Mouse (Mus musculus): ENCODE measurements around the gene Arid5b. TPM values are rescaled to one million over a fixed set of nuclear protein-coding genes. Genes with fewer than 3 reads are reported as not detected.

Arid5b gene
- polyA plus RNA-seq, 1 experiment from 2014 or later: 12.6 TPM

DNA sequence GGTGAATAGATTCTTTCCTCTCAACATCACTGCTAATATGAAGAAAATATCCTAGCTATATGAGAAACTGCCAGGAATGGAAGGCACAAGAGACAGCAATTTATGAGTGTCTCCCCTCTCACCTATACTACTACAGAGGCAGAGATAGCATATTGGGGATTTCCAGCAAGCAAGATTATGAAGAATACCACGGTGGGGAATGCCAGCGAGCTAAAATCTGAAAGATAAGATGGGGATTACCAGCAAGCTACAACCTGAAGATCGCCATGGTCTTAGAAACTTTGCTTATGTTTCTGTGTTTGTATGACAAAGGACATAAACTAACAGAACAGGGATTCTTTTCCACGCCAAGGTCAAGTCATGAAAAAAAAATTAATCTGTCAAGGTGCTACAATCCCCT is 155.1 kb downstream of the Arid5b start:
- Histone ChIP-seq H3K27me3 (no peaks in the 10 kb centered on the region), H3K4me2 (no peak overlapping the region), H3K36me3 (ENCODE audit: poor library complexity, severe bottlenecking) (no peaks in the 10 kb centered on the region), H3K27ac (no peak overlapping the region), H3K9me3 (replicated peaks) (no peaks in the 10 kb centered on the region), H3K4me1 (0 out of 2 replicates have a peak, but pooled peaks cover 9% of the 10 kb centered on the region), H3K4me3 (no peak overlapping the region), H3K9ac (no peak overlapping the region)
- no peak for ATAC-seq
- WGBS: 94% methylated on average over 4 of the region's 4 CpGs

- 0 out of 2 replicates have a peak, but pooled peaks cover 6% of the 10 kb centered on the region for H3K4me1 ChIP-seq
- no peak for ATAC-seq
- H3K36me3 ChIP-seq (ENCODE audit: poor library complexity, severe bottlenecking): 0 out of 2 replicates have a peak, but pooled peaks cover 3% of the 10 kb centered on the region
- no peaks in the 10 kb centered on the region for H3K9me3 ChIP-seq (replicated peaks)
- WGBS: 91% methylated on average over 4 of the region's 4 CpGs
- H3K27me3 ChIP-seq: no peaks in the 10 kb centered on the region
- no peak overlapping the region for H3K4me2 ChIP-seq
- no peak overlapping the region for H3K4me3 ChIP-seq
- H3K27ac ChIP-seq: no peak overlapping the region
- no peak overlapping the region for H3K9ac ChIP-seq
Observed at GRCm38 (mm10) chr10:68121960-68122359, 156.6 kb downstream of the Arid5b start.

DNA sequence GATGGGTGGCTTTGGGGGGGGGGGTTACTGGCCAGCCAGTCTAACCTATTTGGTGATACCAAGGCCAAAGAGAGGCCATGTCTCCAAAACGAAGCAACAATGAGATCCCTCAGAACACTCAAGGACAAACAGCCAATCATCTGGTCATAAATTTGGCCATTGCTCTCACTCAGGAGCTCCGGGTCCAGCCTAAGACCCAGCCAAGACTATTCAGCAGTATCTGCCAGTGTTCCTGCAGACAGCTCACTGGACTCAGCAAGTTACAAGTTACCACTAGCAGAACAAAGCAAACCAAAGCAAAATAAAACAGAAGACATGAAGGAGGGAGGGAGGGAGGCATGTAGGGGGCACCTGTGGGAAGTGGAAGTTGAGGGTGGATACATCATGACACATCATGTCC is 157.3 kb downstream of the Arid5b start:
- 0 out of 2 replicates have a peak, but pooled peaks cover 3% of the 10 kb centered on the region for H3K36me3 ChIP-seq (ENCODE audit: poor library complexity, severe bottlenecking)
- WGBS: 91% methylated on average over 2 of the region's 2 CpGs
- H3K27ac ChIP-seq: no peak overlapping the region

GRCm38 (mm10) chr10:68120011-68120410 is 158.5 kb downstream of the Arid5b start:
- Histone ChIP-seq H3K27me3 (no peaks in the 10 kb centered on the region), H3K9me3 (replicated peaks) (no peaks in the 10 kb centered on the region), H3K36me3 (ENCODE audit: poor library complexity, severe bottlenecking) (0 out of 2 replicates have a peak, but pooled peaks cover 3% of the 10 kb centered on the region), H3K4me2 (no peak overlapping the region), H3K9ac (no peak overlapping the region), H3K4me1 (no peaks in the 10 kb centered on the region), H3K27ac (no peak overlapping the region), H3K4me3 (no peak overlapping the region)
- 93% methylated on average over 4 of the region's 4 CpGs for WGBS
- ATAC-seq: no peak

More for the DNA sequence above, 157.3 kb downstream of the Arid5b start:
- no peak for ATAC-seq
- no peak overlapping the region for H3K4me3 ChIP-seq
- no peaks in the 10 kb centered on the region for H3K27me3 ChIP-seq
- no peak overlapping the region for H3K4me2 ChIP-seq
- H3K4me1 ChIP-seq: 0 out of 2 replicates have a peak, but pooled peaks cover 5% of the 10 kb centered on the region
- no peaks in the 10 kb centered on the region for H3K9me3 ChIP-seq (replicated peaks)
- H3K9ac ChIP-seq: no peak overlapping the region

GRCm38 (mm10) chr10:68119285-68119684 is 159.3 kb downstream of the Arid5b start:
- no peak for ATAC-seq
- Histone ChIP-seq H3K9ac (no peak overlapping the region), H3K4me2 (no peak overlapping the region), H3K36me3 (ENCODE audit: poor library complexity, severe bottlenecking) (0 out of 2 replicates have a peak, but pooled peaks cover 3% of the 10 kb centered on the region), H3K9me3 (replicated peaks) (no peaks in the 10 kb centered on the region), H3K27me3 (no peaks in the 10 kb centered on the region), H3K4me3 (no peak overlapping the region), H3K4me1 (no peaks in the 10 kb centered on the region), H3K27ac (no peak overlapping the region)
- 78% methylated on average over 6 of the region's 6 CpGs for WGBS

DNA sequence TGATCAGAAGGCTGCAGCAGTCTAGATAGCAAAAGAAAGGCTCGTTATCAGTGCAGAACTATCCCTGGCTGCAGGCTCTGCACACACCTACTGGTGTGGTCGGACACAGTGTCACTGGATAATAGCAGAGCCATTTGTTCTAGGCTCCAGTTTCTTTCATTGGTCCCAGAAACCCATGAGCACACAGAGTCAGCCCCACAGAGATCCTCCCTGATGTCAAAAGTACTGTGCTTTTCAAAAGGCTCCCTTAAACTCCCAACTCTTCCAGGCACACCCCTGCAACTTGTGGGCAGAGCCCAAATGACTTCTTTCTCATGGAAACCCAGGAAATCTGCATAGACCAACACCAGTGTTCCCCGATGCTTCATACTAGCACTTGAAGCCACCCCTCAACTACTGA is 163.6 kb downstream of the Arid5b start:
- Histone ChIP-seq H3K36me3 (ENCODE audit: poor library complexity, severe bottlenecking) (0 out of 2 replicates have a peak, but pooled peaks cover 3% of the 10 kb centered on the region), H3K4me3 (no peak overlapping the region), H3K9me3 (replicated peaks) (no peaks in the 10 kb centered on the region), H3K27ac (no peak overlapping the region), H3K4me1 (peaks cover 18% of the 10 kb centered on the region), H3K4me2 (no peak overlapping the region), H3K27me3 (no peaks in the 10 kb centered on the region), H3K9ac (no peak overlapping the region)
- 86% methylated on average over 3 of the region's 3 CpGs for WGBS
- no peak for ATAC-seq

- ATAC-seq: 0 out of 2 replicates have a peak, but pooled peaks have one; percentile 3
- 79% methylated on average over 5 of the region's 5 CpGs for WGBS
- Histone ChIP-seq H3K9me3 (replicated peaks) (no peaks in the 10 kb centered on the region), H3K4me1 (peaks cover 22% of the 10 kb centered on the region), H3K9ac (no peak overlapping the region), H3K27ac (no peak overlapping the region), H3K27me3 (no peaks in the 10 kb centered on the region), H3K36me3 (ENCODE audit: poor library complexity, severe bottlenecking) (0 out of 2 replicates have a peak, but pooled peaks cover 3% of the 10 kb centered on the region), H3K4me3 (no peak overlapping the region), H3K4me2 (no peak overlapping the region)
Observed at GRCm38 (mm10) chr10:68113645-68114044, 164.9 kb downstream of the Arid5b start.

DNA sequence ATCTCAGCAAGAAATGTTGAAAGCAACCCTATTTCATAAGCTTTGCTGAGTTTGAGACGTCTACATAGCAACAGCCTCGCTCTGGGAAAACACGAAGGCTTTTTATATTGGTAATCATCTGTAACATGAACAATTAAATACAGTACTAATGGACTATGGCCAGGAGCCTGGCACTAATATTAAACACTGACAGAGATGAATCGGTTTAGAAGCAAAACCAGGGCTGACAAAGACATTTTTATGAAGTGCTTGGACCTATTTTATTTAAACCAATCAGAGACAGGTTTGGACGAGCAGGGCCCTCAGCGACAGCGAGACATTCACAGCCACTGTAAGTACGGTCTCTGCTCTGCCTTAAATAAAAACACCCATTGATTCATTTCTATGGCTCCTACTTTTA is 165.6 kb downstream of the Arid5b start:
- Histone ChIP-seq H3K27me3 (no peaks in the 10 kb centered on the region), H3K4me2 (no peak overlapping the region), H3K4me1 (peaks cover 22% of the 10 kb centered on the region), H3K4me3 (no peak overlapping the region), H3K9ac (no peak overlapping the region), H3K27ac (no peak overlapping the region), H3K36me3 (ENCODE audit: poor library complexity, severe bottlenecking) (0 out of 2 replicates have a peak, but pooled peaks cover 3% of the 10 kb centered on the region), H3K9me3 (replicated peaks) (no peaks in the 10 kb centered on the region)
- 39% methylated on average over 8 of the region's 8 CpGs for whole genome bisulfite sequencing
- ATAC-seq: peak; percentile 54; the same call in 1 of the 2 replicates

GRCm38 (mm10) chr10:68110607-68111006 is 167.9 kb downstream of the Arid5b start:
- 80% methylated on average over 5 of the region's 5 CpGs for WGBS
- Histone ChIP-seq H3K36me3 (ENCODE audit: poor library complexity, severe bottlenecking) (no peaks in the 10 kb centered on the region), H3K9ac (no peak overlapping the region), H3K27ac (no peak overlapping the region), H3K9me3 (replicated peaks) (no peaks in the 10 kb centered on the region), H3K4me2 (no peak overlapping the region), H3K27me3 (no peaks in the 10 kb centered on the region), H3K4me1 (peaks cover 42% of the 10 kb centered on the region), H3K4me3 (no peak overlapping the region)
- no peak for ATAC-seq

DNA sequence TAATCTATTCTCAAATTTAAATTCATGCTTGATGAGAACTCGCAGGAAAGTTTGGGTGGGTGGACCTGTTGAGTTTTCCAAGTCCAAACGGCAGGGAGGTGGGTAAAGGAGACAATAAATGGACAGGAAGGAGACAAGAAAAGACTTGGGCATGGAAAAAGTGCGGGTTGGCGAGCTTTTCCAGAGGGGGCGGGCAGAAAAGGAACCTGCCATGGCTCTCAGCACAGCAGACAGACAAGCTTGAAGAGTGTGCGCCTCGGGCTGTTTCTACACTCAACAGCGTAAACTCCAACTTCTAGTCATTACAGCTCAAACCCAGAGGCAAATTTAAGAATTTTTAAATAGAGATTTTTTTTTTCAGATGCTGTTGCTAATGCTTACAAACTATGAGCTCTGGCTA is 168.4 kb downstream of the Arid5b start:
- Histone ChIP-seq H3K4me3 (no peak overlapping the region), H3K4me1 (peaks cover 46% of the 10 kb centered on the region), H3K36me3 (ENCODE audit: poor library complexity, severe bottlenecking) (no peaks in the 10 kb centered on the region), H3K27me3 (no peaks in the 10 kb centered on the region), H3K4me2 (no peak overlapping the region), H3K9me3 (replicated peaks) (no peaks in the 10 kb centered on the region), H3K27ac (no peak overlapping the region), H3K9ac (no peak overlapping the region)
- WGBS: 48% methylated on average over 8 of the region's 8 CpGs
- ATAC-seq: no peak

GRCm38 (mm10) chr10:68109651-68110050 is 168.9 kb downstream of the Arid5b start:
- Histone ChIP-seq H3K4me3 (no peak overlapping the region), H3K9me3 (replicated peaks) (no peaks in the 10 kb centered on the region), H3K9ac (no peak overlapping the region), H3K36me3 (ENCODE audit: poor library complexity, severe bottlenecking) (no peaks in the 10 kb centered on the region), H3K4me2 (no peak overlapping the region), H3K27ac (no peak overlapping the region), H3K4me1 (peaks cover 52% of the 10 kb centered on the region), H3K27me3 (no peaks in the 10 kb centered on the region)
- no peak for ATAC-seq
- WGBS: 61% methylated on average over 1 of the region's 1 CpGs

GRCm38 (mm10) chr10:68107716-68108115 is 170.8 kb downstream of the Arid5b start:
- no peak overlapping the region for H3K4me3 ChIP-seq
- ATAC-seq: no peak
- peak overlapping the region; percentile 63; the same call in 1 of the 2 replicates for H3K27ac ChIP-seq
- no peak overlapping the region for H3K9ac ChIP-seq
- no peaks in the 10 kb centered on the region for H3K36me3 ChIP-seq (ENCODE audit: poor library complexity, severe bottlenecking)
- H3K4me1 ChIP-seq: peaks cover 48% of the 10 kb centered on the region
- H3K4me2 ChIP-seq: no peak overlapping the region
- 85% methylated on average over 6 of the region's 6 CpGs for WGBS
- no peaks in the 10 kb centered on the region for H3K27me3 ChIP-seq
- no peaks in the 10 kb centered on the region for H3K9me3 ChIP-seq (replicated peaks)

- no peak overlapping the region for H3K4me2 ChIP-seq
- ATAC-seq: no peak
Observed at GRCm38 (mm10) chr10:68106351-68106950, 172.1 kb downstream of the Arid5b start.

More at GRCm38 (mm10) chr10:68106351-68106950, 172.1 kb downstream of the Arid5b start:
- peaks cover 48% of the 10 kb centered on the region for H3K4me1 ChIP-seq
- 48% methylated on average over 9 of the region's 9 CpGs for WGBS
- H3K9me3 ChIP-seq (replicated peaks): no peaks in the 10 kb centered on the region
- peak overlapping the region; percentile 63 for H3K27ac ChIP-seq
- no peak overlapping the region for H3K9ac ChIP-seq
- H3K36me3 ChIP-seq (ENCODE audit: poor library complexity, severe bottlenecking): no peaks in the 10 kb centered on the region
- H3K4me3 ChIP-seq: no peak overlapping the region
- H3K27me3 ChIP-seq: no peaks in the 10 kb centered on the region
